Comparison of ENCODE assay signal across 8 mouse cellular contexts in the genomic region with DNA sequence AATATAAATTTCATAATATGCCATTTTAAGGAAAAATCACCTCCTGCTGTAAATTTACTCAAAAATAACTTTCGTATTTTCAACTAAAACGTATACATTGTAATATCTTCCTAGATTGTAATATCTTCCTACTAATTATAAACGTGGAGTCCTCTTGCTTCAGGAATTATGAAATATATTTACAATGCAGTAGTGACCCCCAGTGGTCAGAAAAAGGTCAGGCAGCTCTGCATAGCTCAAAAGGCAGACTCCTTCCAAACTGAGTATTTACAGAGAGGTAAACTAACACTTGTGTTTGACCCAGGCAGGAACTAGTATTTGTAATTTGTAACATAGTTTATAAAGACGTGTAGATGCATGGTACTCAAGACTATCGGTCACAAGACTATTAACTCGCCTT. TPM values are rescaled to one million over a fixed set of nuclear protein-coding genes. Genes with fewer than 3 reads are reported as not detected.
DNase-seq lines count a peak whose midpoint lies in the region.

No protein-coding gene starts in this region.

- DNase-seq in left cerebral cortex, adult 18-20 months (ENCODE audit: low spot score in 2 of 2): peak; percentile 40 to 53
- DNase-seq in left cerebral cortex, adult 8-10 months (ENCODE audit: low spot score in 2 of 2): no peak
- peak; percentile 77 for DNase-seq in adipocyte (ENCODE audit: low spot score)
- DNase-seq in cerebellum, postnatal 36 days: peak; percentile 31 to 57
- peak; percentile 38 for DNase-seq in heart, postnatal 36 days
- DNase-seq in left cerebral cortex, postnatal 25 days (ENCODE audit: low spot score in 2 of 2): peak; percentile 68 to 72
- DNase-seq in retina, postnatal 7 days (ENCODE audit: low read depth, low spot score): peak; percentile 47
- no peak for DNase-seq in T-cell, adult 2 months (ENCODE audit: low spot score)

- intact Hi-C loops in heart, postnatal 36 days (cut with DNase I): loop anchor here (1.0 to 10.0 kb wide), 4 partner anchors 367 to 1375 kb away; a partner anchor contains a TSS
- intact Hi-C loops in left cerebral cortex, postnatal 25 days (cut with DNase I): loop anchor here (2.0 to 5.0 kb wide), 2 partner anchors 367 to 623 kb away; a partner anchor contains a TSS

RNA-seq across cellular contexts. Expression of a gene that starts 37.2 kb away (rescaled TPM):
- total RNA-seq in left cerebral cortex, adult 18-20 months (2021): 10 to 100 TPM in 1 of 2 experiments, 1 to 10 TPM in 1; 9.8 to 10.2 TPM
- 10 to 100 TPM in 1 of 4 experiments, 1 to 10 TPM in 3; 8.6 to 12.3 (median 9.5) TPM for total RNA-seq in left cerebral cortex, adult 8-10 months (2022)
- 1 to 10 TPM; 6.3 to 7.0 TPM for total RNA-seq in heart, postnatal 36 days (2021)
- total RNA-seq in left cerebral cortex, postnatal 25 days (2021): 10 to 100 TPM; 12.8 to 13.3 TPM

Comparison
In these comparisons a context has a peak if more than half of its experiments do, and no peak if none do; other contexts are left out.
1. DNase-seq: peak in left cerebral cortex, adult 18-20 months (2 of 2), adipocyte (single experiment), cerebellum, postnatal 36 days (2 of 2), heart, postnatal 36 days (2 of 2), left cerebral cortex, postnatal 25 days (2 of 2) and retina, postnatal 7 days (single experiment); none in left cerebral cortex, adult 8-10 months (0 of 2) and T-cell, adult 2 months (single experiment).